Mouse (Mus musculus): ENCODE measurements around the gene Ank3. TPM values are rescaled to one million over a fixed set of nuclear protein-coding genes. Genes with fewer than 3 reads are reported as not detected.

Gene Ank3
- total RNA-seq, 2 experiments from 2014 or later = 67.9 to 68.1 TPM

DNA sequence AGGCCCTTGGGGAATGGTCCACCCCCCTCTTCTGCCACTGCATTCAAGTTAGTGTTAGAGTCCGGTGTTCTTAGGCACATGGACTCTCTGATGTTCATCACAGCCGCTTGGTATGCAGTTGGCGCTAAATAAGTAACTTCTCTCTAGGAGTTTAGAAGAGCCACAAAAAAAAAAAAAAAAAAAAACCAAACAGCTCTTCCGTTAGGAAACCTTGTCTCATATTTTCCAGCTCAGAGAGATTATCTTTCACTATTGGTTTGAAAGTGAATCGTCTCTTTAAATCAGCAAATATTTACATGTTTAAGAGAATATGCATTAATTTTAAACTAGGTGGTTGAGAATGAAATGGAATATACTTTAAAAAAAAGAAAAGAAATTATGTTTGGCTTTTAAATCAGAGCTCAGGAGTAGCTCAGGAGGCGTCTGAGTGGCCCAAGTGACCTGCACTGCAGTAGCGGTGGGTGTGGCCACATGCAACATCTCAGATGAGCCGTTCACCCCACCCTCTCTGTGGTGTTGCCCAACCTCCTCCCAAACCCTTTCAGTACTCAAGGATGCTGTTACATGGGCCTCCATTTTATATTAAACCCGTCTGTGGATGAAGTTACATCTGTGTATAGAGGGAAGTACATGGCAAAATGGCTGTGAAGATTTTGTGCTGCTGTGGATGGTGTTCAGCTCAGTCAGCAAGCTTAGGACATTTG is 138.0 kb downstream of the Ank3 start:
- DNase-seq = no peak

DNA sequence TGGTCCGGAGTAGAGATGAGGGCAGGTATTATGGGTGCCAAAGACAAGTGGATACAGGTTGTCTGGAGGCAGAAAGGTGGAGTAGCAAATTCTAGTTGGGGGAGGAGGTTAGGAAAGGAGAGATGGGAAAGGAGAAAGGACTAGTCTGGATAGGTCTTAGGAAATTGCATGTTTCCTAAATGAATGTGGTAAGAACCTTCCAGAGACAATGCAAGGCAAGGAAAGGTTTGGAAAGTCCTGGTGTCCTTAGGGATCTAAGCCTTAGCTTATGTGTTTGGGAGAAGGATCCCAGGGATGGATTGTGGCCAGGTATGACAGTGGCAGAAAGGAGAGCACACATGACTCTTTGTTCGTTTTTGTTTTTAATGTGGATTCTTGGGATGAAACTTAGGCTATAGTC is 139.7 kb downstream of the Ank3 start:
- no peak for DNase-seq

DNA sequence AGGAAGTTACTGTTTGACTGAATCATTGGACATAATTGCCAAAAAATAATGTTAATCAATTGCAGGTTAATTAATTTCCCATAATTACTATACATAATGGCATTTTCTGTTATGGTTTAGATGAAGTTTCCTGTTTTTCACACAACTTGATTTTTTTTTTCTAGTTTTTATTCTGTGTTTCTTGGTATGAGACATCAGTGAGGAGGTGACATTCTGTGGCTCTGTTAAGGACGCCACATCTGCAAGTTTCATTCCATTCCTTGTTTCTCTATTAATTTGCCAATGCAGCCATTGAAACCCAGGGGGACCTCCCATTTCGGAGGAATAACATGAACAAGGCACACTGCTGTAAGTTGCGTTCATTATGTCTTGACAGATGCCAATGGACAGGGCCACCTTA is 143.9 kb downstream of the Ank3 start:
- DNase-seq = no peak

DNA sequence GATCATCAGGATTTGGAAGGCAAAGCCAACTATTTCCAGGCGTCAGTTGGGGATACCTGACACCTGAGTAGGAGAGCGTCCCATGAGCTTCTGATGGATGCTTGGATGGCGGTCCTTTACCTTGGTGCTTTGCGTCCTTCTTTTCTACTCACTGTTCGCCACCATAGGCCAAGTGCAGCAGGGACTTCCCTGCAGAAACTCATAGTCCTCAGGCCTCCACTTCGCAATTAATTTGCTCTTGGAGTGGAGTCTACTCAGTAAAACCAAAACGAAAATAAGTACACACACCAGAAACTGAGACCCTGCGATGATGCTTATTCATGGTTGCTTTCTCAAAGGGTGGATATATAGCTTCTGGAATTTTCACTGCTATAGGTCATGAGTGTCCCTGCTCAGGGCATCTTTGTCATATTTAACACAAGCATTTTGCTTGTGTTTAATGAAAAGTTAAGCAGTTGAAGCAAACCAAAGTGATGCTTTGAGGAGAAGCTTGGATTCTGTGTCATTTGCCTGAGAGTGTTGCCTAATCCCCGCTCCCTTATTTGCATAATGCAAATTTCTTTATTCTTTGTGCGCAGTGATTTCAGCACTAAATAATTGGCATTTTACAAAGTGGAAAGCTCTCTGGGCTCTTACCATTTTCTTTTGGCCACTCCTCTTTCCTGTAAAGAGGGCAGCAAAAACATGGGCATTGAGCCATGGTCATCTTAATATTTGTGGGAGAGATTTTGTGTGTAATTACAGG is 145.5 kb downstream of the Ank3 start:
- no peak for DNase-seq

DNA sequence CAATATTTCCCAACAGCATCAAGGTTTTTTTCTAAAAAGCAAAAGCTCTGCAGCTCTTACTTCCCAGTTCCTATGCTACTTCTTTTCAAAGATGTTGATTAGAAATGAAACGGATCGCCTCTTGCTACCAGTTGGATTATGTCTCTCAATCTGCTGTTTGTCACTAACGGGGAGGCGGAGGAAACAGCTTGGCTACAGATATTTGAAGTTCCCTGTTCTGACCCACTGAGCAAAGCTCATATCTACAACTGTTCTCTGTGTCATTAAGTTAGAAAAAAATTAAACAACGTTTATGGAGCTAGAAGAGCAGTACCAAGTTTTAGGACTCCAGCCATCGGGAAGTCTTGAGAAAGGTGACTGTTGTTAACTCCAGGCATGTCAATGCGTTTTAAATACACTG is 146.1 kb downstream of the Ank3 start:
- DNase-seq = no peak

DNA sequence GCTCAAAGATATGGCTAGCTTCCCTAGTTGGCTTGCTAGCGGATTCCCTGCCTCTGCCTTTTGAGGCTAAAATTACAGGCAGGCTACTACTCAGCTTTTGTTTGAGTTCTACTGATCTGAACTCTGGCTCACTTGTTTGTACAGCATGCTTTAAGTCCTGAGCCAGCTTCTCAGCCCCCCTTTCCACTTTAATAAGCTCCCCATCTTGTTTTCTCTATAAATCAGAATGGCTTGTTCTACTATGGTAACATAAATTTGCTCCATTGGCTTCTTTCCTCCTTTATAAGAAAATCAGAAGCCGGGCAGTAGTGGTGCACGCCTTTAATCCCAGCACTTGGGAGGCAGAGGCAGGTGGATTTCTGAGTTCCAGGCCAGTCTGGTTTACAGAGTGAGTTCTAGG is 147.4 kb downstream of the Ank3 start:
- no peak for DNase-seq

DNA sequence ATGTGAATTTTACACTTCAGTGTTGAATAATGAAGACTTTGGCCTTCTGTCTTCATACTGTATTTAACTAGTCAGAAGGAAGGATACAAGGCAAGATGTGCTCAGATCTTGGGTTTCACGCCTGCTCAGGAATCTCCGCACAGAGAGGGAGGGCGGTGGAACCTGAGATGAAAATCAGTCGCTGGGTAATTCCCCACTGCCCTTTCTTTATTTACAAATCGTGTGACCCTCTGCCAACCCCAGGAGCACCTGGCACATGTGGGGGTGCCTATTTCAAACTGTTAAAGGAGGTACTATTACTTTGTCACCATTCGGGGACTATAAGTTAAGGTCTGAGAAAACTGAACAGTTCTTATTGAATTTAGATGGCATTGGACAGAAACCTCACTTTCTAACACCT is 148.1 kb downstream of the Ank3 start:
- DNase-seq = no peak

DNA sequence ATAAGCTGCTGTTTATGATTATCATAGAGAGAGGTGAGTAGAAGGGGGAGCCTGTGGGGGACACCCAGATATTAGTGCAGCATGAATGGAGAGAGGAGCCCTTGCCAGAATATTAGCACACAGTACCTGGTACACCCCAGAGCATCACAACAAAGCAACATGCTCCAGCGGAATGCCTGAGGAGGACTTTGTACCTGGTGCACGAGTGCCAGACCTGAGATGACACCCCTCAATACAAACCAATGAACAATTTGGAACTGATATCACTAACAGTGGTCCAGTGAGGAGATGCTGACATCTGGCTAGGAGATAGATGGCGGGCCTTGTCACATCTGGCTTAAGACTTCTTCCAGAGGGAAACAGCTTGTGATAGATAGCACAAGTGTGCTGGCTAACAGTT is 150.2 kb downstream of the Ank3 start:
- no peak for DNase-seq

DNA sequence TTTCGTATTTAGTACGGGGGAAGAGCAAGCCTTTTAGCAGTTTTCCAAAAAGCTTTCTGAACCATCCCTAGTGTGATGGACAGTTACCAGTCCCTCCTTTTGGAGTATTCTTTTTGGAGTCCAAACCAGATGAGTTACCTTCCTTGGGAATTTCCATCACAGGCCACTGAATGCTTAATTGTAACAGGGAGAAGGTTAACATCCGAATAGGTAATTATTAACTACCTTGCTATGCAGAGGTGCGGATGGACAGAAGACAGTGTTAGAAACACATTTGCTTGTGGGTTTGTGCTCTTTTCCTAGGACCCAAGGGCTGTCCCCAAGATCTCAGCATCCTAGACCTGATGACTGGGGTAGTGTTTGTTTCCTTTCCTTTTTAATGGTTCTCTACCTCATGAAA is 150.6 kb downstream of the Ank3 start:
- no peak for DNase-seq

DNA sequence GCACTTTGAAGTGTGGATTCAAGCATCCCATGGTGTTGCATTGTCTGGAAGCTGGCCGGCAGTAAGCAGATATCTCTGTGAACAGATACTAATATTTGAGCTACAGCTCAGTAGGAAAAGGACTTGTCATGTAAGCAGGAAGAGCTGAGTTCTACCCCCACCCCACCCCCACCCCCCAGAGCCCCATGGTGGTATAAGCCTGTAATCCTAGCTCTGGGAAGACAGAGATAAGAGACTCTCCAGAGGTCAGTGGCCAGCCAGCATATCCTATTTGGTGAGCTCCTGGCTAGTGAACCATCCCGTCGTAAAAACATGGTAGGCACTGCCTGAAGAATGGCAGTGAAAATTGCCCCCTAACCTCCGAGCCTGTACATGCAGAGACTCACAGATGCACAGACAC is 152.3 kb downstream of the Ank3 start:
- DNase-seq = no peak

DNA sequence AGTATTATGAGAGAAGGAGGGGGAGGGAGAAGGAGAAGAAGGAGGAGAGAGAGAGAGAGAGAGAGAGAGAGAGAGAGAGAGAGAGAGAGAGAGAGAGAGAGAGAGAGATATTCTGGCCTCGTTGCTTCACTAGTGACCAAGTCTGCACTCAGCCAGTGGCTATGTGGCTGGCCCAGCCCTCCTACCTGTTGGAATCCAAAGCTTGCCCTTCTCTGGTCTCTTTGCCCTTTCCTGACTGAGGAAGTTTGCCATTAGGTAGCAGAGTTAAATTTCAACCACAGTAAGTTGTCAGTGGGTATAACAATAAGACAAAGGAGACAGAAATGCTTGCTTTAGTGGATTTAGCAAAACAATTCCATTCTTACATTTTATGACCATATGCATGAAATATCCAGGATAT is 154.5 kb downstream of the Ank3 start:
- no peak for DNase-seq

DNA sequence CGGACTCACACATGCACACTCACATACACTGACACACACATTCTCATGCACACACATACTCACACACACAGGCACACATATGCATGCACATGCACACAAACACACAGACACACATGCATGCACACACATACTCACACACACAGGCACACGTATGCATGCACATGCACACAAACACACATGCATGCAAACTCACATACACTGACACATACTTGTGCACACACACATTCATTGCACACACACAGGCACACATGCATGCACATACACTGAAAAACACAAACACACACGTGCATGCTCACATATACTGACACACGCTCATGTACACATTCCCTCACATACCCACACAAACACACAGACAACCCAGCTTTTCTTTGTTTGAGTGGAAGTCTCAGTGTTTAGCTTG is 157.0 kb downstream of the Ank3 start:
- no peak for DNase-seq

DNA sequence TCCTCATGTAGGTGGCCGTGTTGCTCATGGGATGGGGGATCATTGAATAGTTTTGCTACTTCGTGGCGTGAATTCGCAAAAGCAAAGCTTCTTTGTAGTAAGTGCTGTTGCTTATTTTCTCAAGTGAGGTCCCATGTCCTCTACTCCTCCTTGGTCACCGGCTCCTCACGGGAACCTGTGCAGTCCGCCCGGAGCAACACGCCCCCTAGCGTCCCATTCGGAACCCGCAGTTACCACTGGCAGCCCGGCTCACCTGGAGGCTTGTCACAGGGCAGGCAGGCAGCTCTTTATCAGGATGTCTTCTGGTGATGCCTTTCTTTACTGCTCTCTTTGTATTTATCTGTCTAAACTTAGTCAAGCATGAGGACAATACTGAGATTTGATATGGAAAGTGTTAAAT is 157.7 kb downstream of the Ank3 start:
- peak in 1 of 2 experiments; percentile 7 for DNase-seq

DNA sequence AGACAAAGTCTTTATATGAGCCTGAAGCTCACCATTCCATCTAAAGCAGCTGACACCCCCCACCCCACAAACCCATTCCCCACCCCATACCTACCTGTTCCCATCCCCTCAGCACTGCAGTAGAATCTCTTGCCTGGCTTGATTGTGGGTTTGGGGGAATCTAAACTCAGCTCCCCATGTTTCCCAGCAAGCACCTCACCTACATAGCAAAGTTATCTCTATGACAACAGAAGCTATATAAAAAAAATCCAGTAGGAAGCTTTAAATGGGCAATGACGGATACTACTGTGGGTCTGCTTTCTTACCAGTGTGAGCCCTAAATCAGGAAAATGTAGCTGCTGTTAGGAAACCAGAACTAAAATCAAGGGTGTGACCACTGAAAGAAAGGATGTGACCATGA is 161.7 kb downstream of the Ank3 start:
- DNase-seq = no peak

DNA sequence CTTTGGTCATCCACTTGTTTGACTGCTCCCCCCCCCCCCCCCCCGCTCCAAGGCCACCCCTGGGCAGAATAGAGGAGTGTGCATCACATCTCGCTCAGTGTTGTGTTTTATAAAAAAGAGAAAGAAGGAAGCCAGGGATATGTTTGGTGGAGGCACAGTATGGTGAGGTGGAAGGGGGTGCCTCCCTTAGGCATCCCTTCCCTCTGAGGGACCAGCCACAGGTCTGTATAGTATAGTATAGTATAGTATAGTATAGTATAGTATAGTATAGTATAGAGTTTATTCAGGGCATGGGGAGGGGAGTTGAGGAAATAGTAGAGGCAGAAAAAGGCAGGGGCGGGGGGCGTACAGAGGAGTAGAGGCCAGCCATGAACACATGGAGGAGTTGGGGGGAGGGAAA is 164.4 kb downstream of the Ank3 start:
- DNase-seq = no peak

DNA sequence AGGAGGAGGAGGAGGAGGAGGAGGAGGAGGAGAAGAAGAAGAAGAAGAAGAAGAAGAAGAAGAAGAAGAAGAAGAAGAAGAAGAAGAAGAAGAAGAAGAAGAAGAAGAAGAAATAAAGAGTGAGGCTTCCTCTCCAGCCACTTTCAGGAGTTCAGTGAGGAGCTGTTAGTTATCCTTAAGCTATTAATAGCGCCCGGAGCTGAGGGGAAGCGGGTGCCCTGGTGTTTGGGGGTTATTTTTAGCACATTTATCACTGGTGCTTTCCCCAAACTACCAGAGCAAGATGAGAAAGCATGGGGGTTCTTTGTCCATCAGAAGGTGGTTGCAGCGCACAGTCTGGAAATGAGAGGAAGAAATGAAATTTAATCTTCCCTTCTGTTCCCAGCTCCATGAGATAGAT is 166.5 kb downstream of the Ank3 start:
- peak in 1 of 2 experiments; percentile 57 for DNase-seq

DNA sequence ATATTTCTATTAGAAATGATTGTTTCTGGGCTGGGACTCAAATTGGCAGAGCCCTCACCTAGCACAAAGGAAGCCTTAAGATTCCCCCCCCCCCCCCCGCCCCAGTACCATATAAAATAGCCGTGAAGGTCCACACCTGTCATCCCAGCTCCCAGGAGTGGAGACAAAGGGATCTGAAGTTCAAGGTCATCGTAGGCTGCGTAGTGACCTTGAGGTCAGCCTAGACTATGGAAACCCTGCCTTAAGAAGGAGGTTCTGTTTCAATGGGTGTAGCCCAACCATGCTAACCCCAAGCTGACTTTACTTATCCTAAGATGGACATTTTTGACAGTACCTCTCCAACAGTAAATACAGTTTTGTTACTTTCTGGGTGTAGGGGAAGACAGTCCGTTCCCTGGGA is 170.4 kb downstream of the Ank3 start:
- DNase-seq = no peak

DNA sequence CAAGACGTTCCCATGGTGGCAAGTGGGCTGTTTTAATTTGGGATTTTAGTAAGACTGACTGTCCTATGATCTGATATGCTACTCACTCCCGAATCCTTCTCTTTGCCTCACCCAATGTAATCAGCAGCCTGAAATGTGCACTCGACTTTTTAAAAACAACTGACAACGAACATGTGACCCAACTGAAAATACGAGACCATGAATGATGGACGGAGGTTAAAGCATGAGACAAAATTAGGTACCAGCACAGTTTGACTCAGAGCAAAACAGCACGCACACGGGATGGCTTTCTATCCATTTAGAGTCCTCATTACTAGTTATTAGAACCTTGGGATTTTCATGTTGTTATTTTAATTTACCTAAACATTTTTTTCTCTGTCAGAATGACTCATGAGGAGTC is 171.2 kb downstream of the Ank3 start:
- DNase-seq = peak in 1 of 2 experiments; percentile 15

DNA sequence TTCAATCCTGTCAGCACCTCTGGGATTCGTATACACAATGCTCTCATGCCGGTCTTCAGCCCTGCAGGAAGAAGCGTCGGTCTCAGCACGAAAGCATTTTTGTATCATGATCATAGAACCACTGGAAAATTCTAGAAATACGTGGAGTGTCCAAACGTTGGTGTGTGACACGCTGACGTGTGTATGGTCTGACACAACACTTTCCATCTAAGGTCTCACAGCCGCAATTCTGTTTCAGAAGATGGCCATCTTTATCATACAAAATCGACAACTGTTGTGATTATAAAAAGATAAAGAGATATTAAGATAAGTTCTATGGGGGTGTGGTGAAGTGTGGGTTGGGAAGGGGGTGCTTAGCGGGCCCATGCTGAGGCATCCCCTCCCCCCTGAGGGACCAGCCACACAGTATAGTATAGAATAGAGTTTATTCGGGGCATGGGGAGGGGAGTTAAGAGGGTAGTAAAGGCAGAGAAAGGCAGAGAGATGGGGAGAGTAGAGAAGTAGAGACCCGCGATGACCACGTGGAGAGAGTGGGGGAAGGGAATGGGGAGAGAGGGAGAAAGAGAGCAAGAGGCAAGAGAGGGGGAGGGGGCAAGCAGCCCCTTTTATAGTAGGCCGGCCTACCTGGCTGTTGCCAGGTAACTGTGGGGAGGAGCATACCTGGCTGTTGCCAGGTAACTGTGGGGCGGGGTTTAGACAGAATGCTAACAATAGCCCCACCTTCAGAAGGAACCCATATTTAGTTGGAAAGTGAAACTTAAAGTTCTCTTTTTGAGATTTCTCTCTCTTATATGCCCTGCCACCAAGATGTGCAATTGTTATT is 172.1 kb downstream of the Ank3 start:
- peak; percentile 4 to 9 for DNase-seq

DNA sequence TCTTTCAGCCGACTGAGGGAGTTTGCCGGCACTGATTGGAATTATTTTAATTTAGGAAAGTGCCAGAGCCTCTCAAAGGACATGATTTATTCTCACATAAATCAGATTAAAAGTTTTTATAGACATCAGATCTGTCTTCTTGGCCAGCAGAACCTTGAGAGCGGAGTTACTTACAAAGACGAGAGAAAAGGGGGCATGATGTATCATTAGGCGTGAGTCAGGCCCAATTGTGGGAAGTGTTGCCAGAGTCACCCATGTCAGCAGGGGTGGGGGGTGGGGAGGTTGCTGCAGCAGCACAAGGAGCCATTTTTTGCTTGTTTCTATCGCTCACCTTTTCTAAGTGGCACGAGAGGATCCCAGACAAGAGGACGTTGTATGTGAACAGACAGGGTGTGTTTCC is 172.8 kb downstream of the Ank3 start:
- DNase-seq = peak in 1 of 2 experiments; percentile 19

DNA sequence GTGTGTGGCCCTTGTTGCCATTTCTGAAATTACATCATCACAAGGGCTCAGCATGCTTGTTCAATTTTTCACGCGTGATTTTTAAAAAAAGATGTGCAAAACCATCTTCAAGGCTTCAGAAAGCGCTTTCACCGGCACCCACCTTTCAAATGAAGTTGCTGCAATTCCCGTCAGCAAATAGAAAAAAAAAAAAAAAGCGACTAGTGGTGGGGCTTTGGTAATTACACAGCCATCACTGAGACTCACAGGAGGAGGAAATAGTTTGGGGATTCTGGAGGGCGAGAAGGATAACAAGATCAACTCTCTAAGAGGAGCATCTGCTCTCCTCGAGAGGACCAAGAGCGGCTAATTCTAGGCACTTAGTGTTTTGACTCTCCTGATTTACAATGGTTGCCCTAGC is 173.4 kb downstream of the Ank3 start:
- no peak for DNase-seq

DNA sequence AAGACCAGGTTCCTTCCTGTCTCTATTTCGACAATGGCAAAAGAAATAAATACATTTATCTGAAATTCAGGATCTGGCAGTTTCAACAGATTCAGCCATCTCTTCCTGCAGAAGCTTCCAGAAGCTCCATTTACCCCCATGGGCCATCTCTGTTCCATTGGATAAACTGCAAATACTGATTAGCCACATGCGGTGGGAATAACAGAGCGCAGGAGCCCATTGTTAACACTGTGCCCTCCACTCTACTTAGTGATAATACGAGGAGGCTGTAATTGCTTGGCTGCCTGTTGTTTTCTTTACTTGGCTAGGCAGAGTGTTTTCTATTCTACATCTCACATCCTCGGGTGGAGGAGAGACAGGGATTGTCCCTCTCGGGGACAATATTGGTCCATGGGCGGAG is 174.5 kb downstream of the Ank3 start:
- no peak for DNase-seq

DNA sequence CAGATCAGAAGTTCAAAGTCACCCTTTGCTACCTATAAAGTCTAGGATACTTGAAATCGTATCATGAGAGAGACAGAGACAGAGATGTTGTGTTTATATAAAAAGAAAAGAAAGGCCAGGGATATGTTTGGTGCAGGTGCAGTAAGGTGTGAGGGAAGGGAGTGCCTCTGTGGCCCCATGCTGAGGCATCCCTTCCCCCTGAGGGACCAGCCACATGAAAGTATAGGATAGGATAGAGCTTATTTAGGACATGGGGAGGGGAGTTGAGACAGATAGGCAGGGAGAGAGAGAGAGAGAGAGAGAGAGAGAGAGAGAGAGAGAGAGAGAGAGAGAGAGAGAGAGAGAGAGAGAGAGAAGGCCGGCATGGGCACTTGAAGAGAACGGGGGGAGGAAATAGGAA is 175.2 kb downstream of the Ank3 start:
- no peak for DNase-seq

Measured in heart, adult 18-20 months (tissue).